Mouse (Mus musculus): Measurements from ENCODE around the gene Agbl5. TPM values are rescaled to one million over a fixed set of nuclear protein-coding genes. Genes with fewer than 3 reads are reported as not detected.

The Agbl5 gene
- polyA plus RNA-seq, 1 experiment from 2014 or later: 34.9 TPM

GRCm38 (mm10) chr5:30943004-30943403 lies 54.5 kb downstream of the Agbl5 start:
- ChIA-PET POLR2A (no interaction called here), CTCF (interaction anchor here (1.1 to 2.8 kb wide), 5 partner anchors 10 to 69 kb away, joined by 3 to 10 read pairs (median 6); no protein-coding TSS in a partner anchor)
- ATAC-seq: no peak
- in situ Hi-C loops (cut with MboI; ENCODE audit: low pct_unique_long_range_greater_than_20kb): no loop called here
- no peaks in the 10 kb centered on the region for H3K27me3 ChIP-seq
- no peak for DNase-seq (ENCODE audit: low read depth, low spot score)
- peak; percentile 55 for TF ChIP-seq CTCF (IDR thresholded peaks at IDR 0.05)

- ChIA-PET POLR2A (interaction anchor here (1.2 kb wide), 1 partner anchor 11 kb away, joined by 4 read pairs; no protein-coding TSS in a partner anchor), CTCF (interaction anchor here (0.7 to 2.6 kb wide), 5 partner anchors 10 to 60 kb away, joined by 3 to 8 read pairs (median 6); no protein-coding TSS in a partner anchor)
- H3K27me3 ChIP-seq: no peaks in the 10 kb centered on the region
- no peak for TF ChIP-seq CTCF (IDR thresholded peaks at IDR 0.05)
- in situ Hi-C loops (cut with MboI; ENCODE audit: low pct_unique_long_range_greater_than_20kb): no loop called here
- ATAC-seq: no peak
- DNase-seq (ENCODE audit: low read depth, low spot score): no peak
Observed at GRCm38 (mm10) chr5:30944344-30944743, 55.9 kb downstream of the Agbl5 start.

GRCm38 (mm10) chr5:30944956-30945781 lies 56.7 kb downstream of the Agbl5 start, which contains the start of gene Cgref1:
Gene Cgref1 (minus strand): TSS chr5:30945591.
- DNase-seq (ENCODE audit: low read depth, low spot score) (no peak), ATAC-seq (no peak)
- ChIA-PET POLR2A (interaction anchor here (1.2 kb wide), 1 partner anchor 11 kb away, joined by 4 read pairs; no protein-coding TSS in a partner anchor), CTCF (interaction anchor here (0.7 to 2.0 kb wide), 4 partner anchors 11 to 59 kb away, joined by 3 to 8 read pairs (median 4); no protein-coding TSS in a partner anchor)
- no peak for TF ChIP-seq CTCF (IDR thresholded peaks at IDR 0.05)
- in situ Hi-C loops (cut with MboI; ENCODE audit: low pct_unique_long_range_greater_than_20kb): no loop called here
- no peaks in the 10 kb centered on the region for H3K27me3 ChIP-seq

GRCm38 (mm10) chr5:30948620-30949019 lies 60.1 kb downstream of the Agbl5 start:
- CTCF ChIA-PET: interaction anchor here (3.7 kb wide), 1 partner anchor 18 kb away, joined by 12 read pairs; no protein-coding TSS in a partner anchor
- TF ChIP-seq CTCF (IDR thresholded peaks at IDR 0.05): no peak
- POLR2A ChIA-PET: interaction anchor here (0.6 to 3.7 kb wide), 5 partner anchors 9 to 51 kb away, joined by 3 to 28 read pairs (median 4); partner anchors contain the start of gene Preb
- DNase-seq (ENCODE audit: low read depth, low spot score): no peak
- in situ Hi-C loops (cut with MboI; ENCODE audit: low pct_unique_long_range_greater_than_20kb): no loop called here
- no peaks in the 10 kb centered on the region for H3K27me3 ChIP-seq
- no peak for ATAC-seq

GRCm38 (mm10) chr5:30949654-30950326 lies 61.3 kb downstream of the Agbl5 start:
- peak; percentile 67 for ATAC-seq
- in situ Hi-C loops (cut with MboI; ENCODE audit: low pct_unique_long_range_greater_than_20kb): no loop called here
- POLR2A ChIA-PET: interaction anchor here (0.9 to 3.7 kb wide), 7 partner anchors 10 to 114 kb away, joined by 3 to 28 read pairs (median 3); partner anchors contain the start of gene Preb
- DNase-seq (ENCODE audit: low read depth, low spot score): peak; percentile 66
- no peak for TF ChIP-seq CTCF (IDR thresholded peaks at IDR 0.05)
- no peaks in the 10 kb centered on the region for H3K27me3 ChIP-seq
- CTCF ChIA-PET: interaction anchor here (0.8 to 3.7 kb wide), 8 partner anchors 10 to 80 kb away, joined by 3 to 12 read pairs (median 4); partner anchors contain the start of gene Preb

GRCm38 (mm10) chr5:30950451-30950850 lies 62.0 kb downstream of the Agbl5 start:
- no peak for DNase-seq (ENCODE audit: low read depth, low spot score)
- TF ChIP-seq CTCF (IDR thresholded peaks at IDR 0.05): no peak
- CTCF ChIA-PET: interaction anchor here (0.8 to 3.7 kb wide), 8 partner anchors 9 to 79 kb away, joined by 3 to 12 read pairs (median 4); partner anchors contain the start of gene Preb
- in situ Hi-C loops (cut with MboI; ENCODE audit: low pct_unique_long_range_greater_than_20kb): no loop called here
- H3K27me3 ChIP-seq: no peaks in the 10 kb centered on the region
- POLR2A ChIA-PET: interaction anchor here (0.9 to 3.7 kb wide), 4 partner anchors 10 to 114 kb away, joined by 3 to 28 read pairs (median 4); partner anchors contain the start of gene Preb
- no peak for ATAC-seq

GRCm38 (mm10) chr5:30950922-30951321 lies 62.4 kb downstream of the Agbl5 start:
- TF ChIP-seq CTCF (IDR thresholded peaks at IDR 0.05): no peak
- CTCF ChIA-PET: interaction anchor here (1.3 to 3.7 kb wide), 6 partner anchors 9 to 79 kb away, joined by 3 to 12 read pairs (median 6); partner anchors contain the start of gene Preb
- POLR2A ChIA-PET: interaction anchor here (3.7 kb wide), 1 partner anchor 9 kb away, joined by 28 read pairs; the partner anchor contains the start of gene Preb
- ATAC-seq: no peak
- no peaks in the 10 kb centered on the region for H3K27me3 ChIP-seq
- no peak for DNase-seq (ENCODE audit: low read depth, low spot score)
- in situ Hi-C loops (cut with MboI; ENCODE audit: low pct_unique_long_range_greater_than_20kb): no loop called here

- no peak for TF ChIP-seq CTCF (IDR thresholded peaks at IDR 0.05)
- no peak for DNase-seq (ENCODE audit: low read depth, low spot score)
- ATAC-seq: no peak
- ChIA-PET POLR2A (interaction anchor here (0.5 to 1.3 kb wide), 2 partner anchors 13 to 171 kb away, joined by 3 to 4 read pairs; no protein-coding TSS in a partner anchor), CTCF (no interaction called here)
- no peaks in the 10 kb centered on the region for H3K27me3 ChIP-seq
- in situ Hi-C loops (cut with MboI; ENCODE audit: low pct_unique_long_range_greater_than_20kb): no loop called here
Observed at GRCm38 (mm10) chr5:30951706-30952105, 63.2 kb downstream of the Agbl5 start.

GRCm38 (mm10) chr5:30952551-30952950 lies 64.1 kb downstream of the Agbl5 start:
- ATAC-seq (no peak), DNase-seq (ENCODE audit: low read depth, low spot score) (no peak)
- in situ Hi-C loops (cut with MboI; ENCODE audit: low pct_unique_long_range_greater_than_20kb): no loop called here
- TF ChIP-seq CTCF (IDR thresholded peaks at IDR 0.05): no peak
- H3K27me3 ChIP-seq: no peaks in the 10 kb centered on the region
- ChIA-PET POLR2A (interaction anchor here (1.3 kb wide), 1 partner anchor 12 kb away, joined by 4 read pairs; no protein-coding TSS in a partner anchor), CTCF (interaction anchor here (1.3 to 2.1 kb wide), 2 partner anchors 11 to 23 kb away, joined by 4 to 6 read pairs; no protein-coding TSS in a partner anchor)

GRCm38 (mm10) chr5:30954065-30954464 lies 65.6 kb downstream of the Agbl5 start:
- ATAC-seq (no peak), DNase-seq (ENCODE audit: low read depth, low spot score) (no peak)
- ChIA-PET POLR2A (interaction anchor here (1.0 kb wide), 1 partner anchor 66 kb away, joined by 3 read pairs; the partner anchor contains the start of gene Agbl5), CTCF (interaction anchor here (2.1 kb wide), 1 partner anchor 24 kb away, joined by 6 read pairs; no protein-coding TSS in a partner anchor)
- in situ Hi-C loops (cut with MboI; ENCODE audit: low pct_unique_long_range_greater_than_20kb): no loop called here
- no peaks in the 10 kb centered on the region for H3K27me3 ChIP-seq
- no peak for TF ChIP-seq CTCF (IDR thresholded peaks at IDR 0.05)

Data from Patski (cell line).